Mouse (Mus musculus) activated CD4-positive, CD25-positive, alpha-beta regulatory T cell (primary cell): Measurements from ENCODE around the gene Gm6763. TPM values are rescaled to one million over a fixed set of nuclear protein-coding genes. Genes with fewer than 3 reads are reported as not detected.

ENCODE experiments used
- polyA plus RNA-seq, 2 experiments: library from polyadenylated mRNA; unstranded; fragments of 100-300 nt; shearing (Covaris generic); gene quantifications; one replicate each; pipeline ENCODE4 v1.2.1; 2017

Gm6763 gene
- polyA plus RNA-seq, result not detected

DNA sequence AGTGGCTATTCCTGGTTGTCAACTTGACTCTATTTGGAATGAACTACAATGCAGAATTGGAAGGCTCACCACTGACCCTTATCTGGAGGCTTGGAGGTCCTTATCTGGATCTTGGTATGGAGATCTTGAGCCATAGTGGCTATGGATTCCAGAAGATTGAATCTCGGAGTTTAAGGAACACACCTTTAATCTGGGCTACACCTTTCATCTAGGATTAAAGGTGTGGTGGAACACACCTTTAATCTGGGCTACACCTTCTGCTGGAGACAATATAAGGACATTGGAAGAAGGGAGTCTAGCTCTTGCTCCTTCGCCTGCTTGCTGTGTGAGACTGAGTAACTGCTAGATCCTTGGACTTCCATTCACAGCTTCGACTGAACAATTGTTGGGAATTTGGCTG, at the start of gene Gm6763:
Gm6763 (plus strand) TSS at position 301 of the 400 bp plus-strand sequence.

DNA sequence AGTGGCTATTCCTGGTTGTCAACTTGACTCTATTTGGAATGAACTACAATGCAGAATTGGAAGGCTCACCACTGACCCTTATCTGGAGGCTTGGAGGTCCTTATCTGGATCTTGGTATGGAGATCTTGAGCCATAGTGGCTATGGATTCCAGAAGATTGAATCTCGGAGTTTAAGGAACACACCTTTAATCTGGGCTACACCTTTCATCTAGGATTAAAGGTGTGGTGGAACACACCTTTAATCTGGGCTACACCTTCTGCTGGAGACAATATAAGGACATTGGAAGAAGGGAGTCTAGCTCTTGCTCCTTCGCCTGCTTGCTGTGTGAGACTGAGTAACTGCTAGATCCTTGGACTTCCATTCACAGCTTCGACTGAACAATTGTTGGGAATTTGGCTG, 8.6 kb upstream of the Gm6763 start, which contains the start of gene Gm21293:
Gm21293 (plus strand) TSS at position 301 of the 400 bp plus-strand sequence.

DNA sequence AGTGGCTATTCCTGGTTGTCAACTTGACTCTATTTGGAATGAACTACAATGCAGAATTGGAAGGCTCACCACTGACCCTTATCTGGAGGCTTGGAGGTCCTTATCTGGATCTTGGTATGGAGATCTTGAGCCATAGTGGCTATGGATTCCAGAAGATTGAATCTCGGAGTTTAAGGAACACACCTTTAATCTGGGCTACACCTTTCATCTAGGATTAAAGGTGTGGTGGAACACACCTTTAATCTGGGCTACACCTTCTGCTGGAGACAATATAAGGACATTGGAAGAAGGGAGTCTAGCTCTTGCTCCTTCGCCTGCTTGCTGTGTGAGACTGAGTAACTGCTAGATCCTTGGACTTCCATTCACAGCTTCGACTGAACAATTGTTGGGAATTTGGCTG, 8.4 kb downstream of the Gm6763 start, which contains the start of gene Gm8764:
Gm8764 (plus strand) TSS at position 301 of the 400 bp plus-strand sequence.

GRCm38 (mm10) chr10:104168215-104168614, 16.9 kb downstream of the Gm6763 start, which contains the start of gene Gm21304:
Gene Gm21304 (plus strand): TSS chr10:104168515.

DNA sequence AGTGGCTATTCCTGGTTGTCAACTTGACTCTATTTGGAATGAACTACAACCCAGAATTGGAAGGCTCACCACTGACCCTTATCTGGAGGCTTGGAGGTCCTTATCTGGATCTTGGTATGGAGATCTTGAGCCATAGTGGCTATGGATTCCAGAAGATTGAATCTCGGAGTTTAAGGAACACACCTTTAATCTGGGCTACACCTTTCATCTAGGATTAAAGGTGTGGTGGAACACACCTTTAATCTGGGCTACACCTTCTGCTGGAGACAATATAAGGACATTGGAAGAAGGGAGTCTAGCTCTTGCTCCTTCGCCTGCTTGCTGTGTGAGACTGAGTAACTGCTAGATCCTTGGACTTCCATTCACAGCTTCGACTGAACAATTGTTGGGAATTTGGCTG, 25.4 kb downstream of the Gm6763 start, which contains the start of gene Gm21312:
Gm21312 (plus strand) TSS at position 301 of the 400 bp plus-strand sequence.

DNA sequence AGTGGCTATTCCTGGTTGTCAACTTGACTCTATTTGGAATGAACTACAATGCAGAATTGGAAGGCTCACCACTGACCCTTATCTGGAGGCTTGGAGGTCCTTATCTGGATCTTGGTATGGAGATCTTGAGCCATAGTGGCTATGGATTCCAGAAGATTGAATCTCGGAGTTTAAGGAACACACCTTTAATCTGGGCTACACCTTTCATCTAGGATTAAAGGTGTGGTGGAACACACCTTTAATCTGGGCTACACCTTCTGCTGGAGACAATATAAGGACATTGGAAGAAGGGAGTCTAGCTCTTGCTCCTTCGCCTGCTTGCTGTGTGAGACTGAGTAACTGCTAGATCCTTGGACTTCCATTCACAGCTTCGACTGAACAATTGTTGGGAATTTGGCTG, 33.9 kb downstream of the Gm6763 start, which contains the start of gene Gm20765:
Gm20765 (plus strand) TSS at position 301 of the 400 bp plus-strand sequence.

GRCm38 (mm10) chr10:104193742-104194141, 42.4 kb downstream of the Gm6763 start, which contains the start of gene Gm4340:
Gene Gm4340 (plus strand): TSS chr10:104194042.

Other genes starting within 250 kb of the Gm6763 start
- not detected for gene Gm21293, start 8.5 kb upstream of the Gm6763 start, polyA plus RNA-seq
- gene Gm8764, start 8.5 kb downstream of the Gm6763 start, polyA plus RNA-seq, result not detected
- gene Gm21304, start 17.0 kb downstream of the Gm6763 start, polyA plus RNA-seq, result not detected
- not detected for gene Gm21312, start 25.5 kb downstream of the Gm6763 start, polyA plus RNA-seq
- not detected for gene Gm20765, start 34.0 kb downstream of the Gm6763 start, polyA plus RNA-seq
- gene Gm4340, start 42.5 kb downstream of the Gm6763 start, polyA plus RNA-seq, result not detected